Mouse (Mus musculus): Measurements from ENCODE around the gene Gm14214.

- no peak for TF ChIP-seq CTCF (conservative IDR thresholded peaks at IDR 0.05; ENCODE audit: low read length)
- TF ChIP-seq NANOG (IDR thresholded peaks at IDR 0.05; ENCODE audit: borderline replicate concordance, low read length) = no peak
Measured at GRCm38 (mm10) chr2:154771604-154772003, 1.8 kb upstream of the Gm14214 start.
